Mouse (Mus musculus) frontal cortex, adult (tissue): Measurements from ENCODE around the gene Ehd2.
"Not testable (repeated sequence)": the region's sequence is repeated elsewhere in the genome, so short reads cannot be mapped to it uniquely, and the experiment has no call there.

ENCODE experiments used
- ATAC-seq: cut with Nextera tagmentation; 2 replicates; pipeline ENCODE4 v1.9.2; 2017; ENCODE audit warnings: mild to moderate bottlenecking, moderate library complexity, mixed read lengths; ENCODE audit not compliant: low TSS enrichment

Ehd2 gene

GRCm38 (mm10) chr7:15947653-15948260 is 19.6 kb downstream of the Ehd2 start:
- no peak for ATAC-seq

- ATAC-seq: peak; percentile 96
Measured at GRCm38 (mm10) chr7:15945721-15946536, 21.4 kb downstream of the Ehd2 start, which contains the start of gene Nop53. Nop53 (minus strand) TSS chr7:15946074.

- ATAC-seq: no peak
Measured at GRCm38 (mm10) chr7:15945211-15945610, 22.2 kb downstream of the Ehd2 start.

- no peak for ATAC-seq
Measured at GRCm38 (mm10) chr7:15944311-15944710, 23.1 kb downstream of the Ehd2 start.

GRCm38 (mm10) chr7:15938621-15939020 is 28.7 kb downstream of the Ehd2 start:
- ATAC-seq: no peak

GRCm38 (mm10) chr7:15937491-15937890 is 29.9 kb downstream of the Ehd2 start:
- ATAC-seq: no peak

- peak; percentile 96 for ATAC-seq
Measured at GRCm38 (mm10) chr7:15933437-15934359, 33.7 kb downstream of the Ehd2 start.

- ATAC-seq: no peak
Measured at GRCm38 (mm10) chr7:15931635-15932034, 35.7 kb downstream of the Ehd2 start.

- no peak for ATAC-seq
Measured at GRCm38 (mm10) chr7:15930543-15930942, 36.8 kb downstream of the Ehd2 start.

- ATAC-seq: no peak
Measured at GRCm38 (mm10) chr7:15929910-15930309, 37.5 kb downstream of the Ehd2 start.

- peak; percentile 89 for ATAC-seq
Measured at GRCm38 (mm10) chr7:15922220-15922773, 45.1 kb downstream of the Ehd2 start, which contains the start of gene Selenow. Selenow (minus strand) TSS chr7:15922402.

- peak; percentile 4; the same call in 1 of the 2 replicates for ATAC-seq
Measured at GRCm38 (mm10) chr7:15921796-15922195, 45.6 kb downstream of the Ehd2 start.

GRCm38 (mm10) chr7:15920645-15921190 is 46.6 kb downstream of the Ehd2 start:
- peak; percentile 32; the same call in 1 of the 2 replicates for ATAC-seq

GRCm38 (mm10) chr7:15919947-15920346 is 47.4 kb downstream of the Ehd2 start:
- no peak for ATAC-seq

GRCm38 (mm10) chr7:15918371-15918770 is 49.0 kb downstream of the Ehd2 start:
- no peak for ATAC-seq

GRCm38 (mm10) chr7:15916996-15917395 is 50.4 kb downstream of the Ehd2 start:
- ATAC-seq: no peak

- ATAC-seq: no peak
Measured at GRCm38 (mm10) chr7:15916134-15916723, 51.1 kb downstream of the Ehd2 start.

- ATAC-seq: not testable (repeated sequence)
Measured at GRCm38 (mm10) chr7:15915695-15916094, 51.7 kb downstream of the Ehd2 start.

- no peak; the same call in 1 of the 2 replicates for ATAC-seq
Measured at GRCm38 (mm10) chr7:15914751-15915150, 52.6 kb downstream of the Ehd2 start.

GRCm38 (mm10) chr7:15914252-15914651 is 53.1 kb downstream of the Ehd2 start:
- ATAC-seq: peak; percentile 11; the same call in 1 of the 2 replicates

- peak; percentile 69; the same call in 1 of the 2 replicates for ATAC-seq
Measured at GRCm38 (mm10) chr7:15912183-15912582, 55.2 kb downstream of the Ehd2 start.
